Mouse (Mus musculus): ENCODE measurements around the gene Grm4. TPM values are rescaled to one million over a fixed set of nuclear protein-coding genes. Genes with fewer than 3 reads are reported as not detected.

Gene Grm4
- total RNA-seq (2021) = not detected
- long read RNA-seq, experiment 1 = 0 reads
- long read RNA-seq, experiment 2 = 0 reads

DNA sequence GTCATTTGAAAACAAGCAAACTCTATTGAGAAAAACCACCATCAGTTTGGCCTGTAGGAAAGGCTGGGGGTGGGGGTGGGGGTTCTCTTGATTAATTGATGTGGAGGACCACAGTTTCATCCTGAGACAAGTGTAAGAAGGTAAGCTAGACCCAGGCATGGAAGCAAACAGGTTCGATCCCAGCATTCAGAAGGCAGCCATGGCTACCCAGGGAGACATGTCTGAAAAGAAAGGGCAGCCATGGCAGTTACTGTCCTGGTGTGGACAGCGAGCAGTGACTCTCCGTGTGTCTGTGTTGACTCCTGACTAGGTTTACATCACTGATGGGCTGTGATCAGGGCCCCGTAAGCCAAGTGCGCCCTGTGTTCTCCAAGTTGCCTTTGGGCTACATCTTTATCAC is at the start of gene Grm4:
Grm4 (minus strand) TSS at position 101 of the 400 bp plus-strand sequence.
- intact Hi-C loops (cut with DNase I; ENCODE audit: low total_unique reads) = loop anchor here (5.0 kb wide), 2 partner anchors 264 to 309 kb away; no protein-coding TSS in a partner anchor
- DNase-seq = no peak

DNA sequence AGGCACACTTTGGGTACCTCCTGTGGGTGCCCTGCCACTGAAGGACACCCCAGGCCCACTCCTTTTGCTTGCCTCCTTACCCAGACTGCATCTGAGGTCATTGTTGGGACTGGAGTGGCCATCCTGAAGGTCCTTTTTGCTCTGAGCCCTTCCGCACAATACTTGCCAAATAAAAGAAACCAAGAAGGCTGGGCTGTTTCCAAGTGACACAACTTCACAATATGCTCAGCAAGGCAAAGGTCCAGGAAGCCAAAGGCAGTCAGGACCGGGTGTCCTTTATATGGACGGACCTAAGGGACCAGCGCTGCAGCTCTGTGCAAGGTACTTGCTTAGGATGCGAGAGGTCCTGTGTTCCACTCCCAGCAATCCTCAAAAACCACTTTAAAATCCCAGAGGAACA is 47.0 kb upstream of the Grm4 start:
- no peak for DNase-seq
- intact Hi-C loops (cut with DNase I; ENCODE audit: low total_unique reads) = loop anchor here (5.0 kb wide), 1 partner anchor 64 kb away; no protein-coding TSS in a partner anchor

DNA sequence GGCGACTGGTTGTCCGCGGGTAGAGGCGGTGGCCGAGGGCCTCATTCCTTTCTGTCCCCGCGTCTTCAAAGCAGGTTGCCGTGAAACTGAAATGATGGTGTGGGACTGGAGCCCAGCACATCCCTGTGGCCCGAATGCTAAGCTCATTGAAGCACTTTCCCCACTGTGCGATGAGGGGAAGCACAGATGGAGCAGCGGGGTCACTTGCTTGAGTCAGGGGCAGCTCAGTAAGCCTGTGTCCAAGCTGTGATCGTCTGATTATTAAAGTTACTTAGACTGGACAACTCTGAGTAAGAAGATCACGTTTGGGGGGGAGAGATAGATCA is 44.7 kb upstream of the Grm4 start:
- intact Hi-C loops (cut with DNase I; ENCODE audit: low total_unique reads) = loop anchor here (5.0 kb wide), 1 partner anchor 66 kb away; no protein-coding TSS in a partner anchor
- DNase-seq = no peak

DNA sequence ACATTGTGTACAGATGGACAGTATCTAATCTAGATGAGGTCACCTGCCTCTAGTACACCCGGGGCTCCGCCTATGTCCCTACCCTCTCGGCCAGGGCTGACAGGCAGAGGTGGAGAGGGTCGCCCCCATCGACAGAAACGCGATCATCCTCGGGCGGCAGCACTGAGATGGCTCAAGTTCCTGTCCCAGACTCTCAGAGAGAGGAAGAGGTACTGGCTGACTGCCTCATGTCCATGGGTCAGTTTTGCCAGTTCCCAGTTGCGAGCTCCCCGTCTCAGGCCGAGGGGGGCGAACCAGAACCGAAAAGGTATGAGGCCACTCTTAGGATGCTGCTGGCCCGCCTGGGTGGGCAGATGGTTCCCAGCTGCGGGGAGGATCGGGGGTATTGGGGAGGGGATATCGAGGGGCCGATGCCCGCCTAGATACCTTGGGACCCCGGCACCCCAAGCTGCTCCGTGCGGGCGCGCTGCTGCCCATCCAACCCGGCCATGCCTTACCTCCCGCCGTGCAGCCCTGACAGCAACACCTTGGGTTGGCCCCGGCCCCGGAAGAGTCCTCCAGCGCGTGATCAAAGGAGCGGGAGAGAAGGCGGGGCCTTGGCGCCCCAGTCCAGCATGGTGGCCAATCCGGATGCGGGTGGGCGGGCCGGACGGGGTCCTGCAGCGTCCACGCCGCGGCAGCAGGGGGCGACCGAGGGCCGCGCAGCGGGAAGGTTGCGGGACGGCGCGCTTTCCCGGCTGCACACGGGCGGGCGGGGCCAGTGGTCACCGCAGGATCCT is 44.1 kb upstream of the Grm4 start, which contains the start of gene AI413582:
AI413582 (minus strand) TSS at position 594 of the 779 bp plus-strand sequence.
- intact Hi-C loops (cut with DNase I; ENCODE audit: low total_unique reads) = loop anchor here (5.0 kb wide), 1 partner anchor 67 kb away; no protein-coding TSS in a partner anchor

DNA sequence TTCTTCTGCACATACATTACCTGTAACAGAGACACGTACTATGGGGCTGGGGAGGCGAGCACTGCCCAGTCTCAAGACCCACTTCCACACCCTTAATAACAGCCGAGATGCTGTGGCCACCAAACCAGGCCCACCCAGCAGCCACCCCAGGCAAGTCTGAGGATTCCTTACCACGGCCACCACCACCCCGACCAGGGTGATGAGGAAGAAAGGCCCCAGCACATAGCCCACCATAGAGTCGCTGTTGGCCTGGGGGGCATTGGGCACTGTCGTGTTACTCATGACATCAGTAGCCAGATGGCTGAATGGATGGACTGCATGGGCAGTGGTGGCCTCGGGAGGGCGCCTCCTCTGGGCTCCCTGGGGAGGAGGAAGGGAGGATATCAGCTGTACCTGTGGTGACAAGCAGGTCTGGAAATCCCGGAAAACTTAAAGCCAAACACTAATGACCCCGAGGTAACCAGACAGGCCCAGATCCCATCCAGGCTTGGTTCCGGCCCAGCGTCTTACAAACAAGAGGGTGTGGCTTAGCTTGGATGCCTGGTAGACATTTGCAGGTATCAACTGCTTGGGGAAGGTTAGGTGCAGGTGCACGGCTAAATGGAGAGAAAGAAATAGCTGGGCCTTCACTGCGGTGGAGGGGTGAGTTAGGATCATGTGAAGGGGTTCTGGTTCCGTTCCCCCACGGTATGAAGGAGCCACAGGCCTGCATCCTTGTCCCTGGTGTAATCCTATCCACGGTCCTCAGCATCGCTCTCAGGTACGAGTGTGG is 43.4 kb upstream of the Grm4 start:
- intact Hi-C loops (cut with DNase I; ENCODE audit: low total_unique reads) = loop anchor here (5.0 kb wide), 1 partner anchor 68 kb away; no protein-coding TSS in a partner anchor
- DNase-seq = no peak

More for the DNA sequence above, 44.1 kb upstream of the Grm4 start, which contains the start of gene AI413582:
- DNase-seq = peak; percentile 95

DNA sequence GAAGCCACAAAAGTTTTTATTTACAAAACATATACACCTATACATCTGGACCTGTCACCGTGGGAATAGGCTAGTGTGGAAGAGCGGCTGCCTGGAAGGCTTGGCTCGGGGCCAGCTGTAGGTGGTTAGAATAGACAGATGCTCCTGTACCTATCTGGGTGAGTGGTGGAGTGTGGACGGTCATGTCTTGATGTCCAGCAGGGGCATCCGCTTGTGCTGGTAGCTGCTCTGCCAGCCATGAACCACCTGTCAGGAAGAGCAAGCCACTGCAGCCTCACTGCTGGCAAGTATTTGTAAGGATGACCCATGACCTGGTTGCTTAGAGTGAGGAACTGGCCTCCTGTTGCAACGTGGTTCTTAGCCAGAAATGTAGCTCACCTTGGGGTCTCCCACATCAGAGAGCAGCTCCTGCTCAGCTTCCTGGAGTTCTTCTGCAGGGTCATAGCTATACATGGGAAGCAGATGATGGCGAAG is 42.6 kb upstream of the Grm4 start:
- intact Hi-C loops (cut with DNase I; ENCODE audit: low total_unique reads) = no loop called here
- no peak for DNase-seq

DNA sequence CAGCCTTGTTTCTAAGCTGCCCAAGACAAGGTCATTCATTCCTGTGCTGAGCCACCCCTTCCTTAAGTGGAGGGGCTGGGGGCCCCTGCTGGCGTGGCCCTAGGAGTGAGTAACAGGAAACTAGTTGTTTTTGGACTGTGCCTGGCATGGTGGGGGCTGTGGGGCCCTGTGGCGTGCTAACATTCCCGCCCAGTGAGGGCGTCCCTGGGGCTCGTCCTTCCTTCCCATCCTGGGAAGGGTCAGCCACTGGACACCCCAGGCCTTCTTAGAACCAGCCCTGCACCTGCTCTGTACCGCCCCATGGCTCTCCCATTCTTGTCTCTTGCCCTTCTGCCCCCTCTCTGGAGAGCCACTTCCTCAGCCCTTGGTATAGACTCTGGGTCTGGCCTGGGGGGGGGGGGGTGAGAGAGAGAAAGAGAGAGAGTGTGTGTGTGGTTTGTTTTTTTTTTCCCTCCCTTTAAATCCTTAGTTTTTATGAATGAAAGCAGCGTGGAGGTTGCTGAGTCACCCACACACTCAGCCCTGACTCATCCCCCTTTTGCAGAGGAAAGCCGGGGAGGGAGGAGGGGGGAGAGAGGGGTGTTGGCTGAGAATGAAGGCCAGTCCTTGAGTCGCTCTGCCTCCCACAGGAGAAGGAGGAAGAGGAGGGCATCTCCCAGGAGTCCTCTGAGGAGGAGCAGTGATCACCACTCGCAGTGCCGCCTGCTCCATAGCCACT is 40.8 kb upstream of the Grm4 start:
- intact Hi-C loops (cut with DNase I; ENCODE audit: low total_unique reads) = no loop called here
- no peak for DNase-seq

DNA sequence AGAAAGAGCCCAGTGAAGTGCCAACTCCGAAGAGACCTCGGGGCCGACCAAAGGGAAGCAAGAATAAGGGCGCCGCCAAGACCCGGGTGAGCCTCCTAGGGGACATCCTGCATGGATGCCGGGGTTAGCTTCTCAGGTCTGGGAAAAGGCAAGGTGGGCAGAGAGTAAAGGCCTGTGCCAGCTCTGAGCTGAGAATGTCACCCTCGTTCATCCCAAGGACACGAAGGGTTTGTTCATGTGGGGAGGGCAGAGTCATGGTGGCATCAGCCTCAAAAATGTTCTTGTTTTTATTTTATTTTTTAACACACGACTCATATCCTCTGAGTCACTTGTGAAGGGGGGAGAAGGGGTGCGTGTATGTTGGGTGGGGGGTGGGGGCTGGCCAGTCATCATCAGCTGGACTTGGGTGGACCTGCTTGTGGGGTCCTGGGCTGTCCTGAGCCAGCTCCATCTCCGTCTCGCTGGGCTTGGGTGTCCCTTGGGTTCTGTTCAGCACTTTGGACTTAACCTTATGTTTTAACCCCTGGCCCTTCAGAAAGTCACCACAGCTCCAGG is 39.8 kb upstream of the Grm4 start:
- intact Hi-C loops (cut with DNase I; ENCODE audit: low total_unique reads) = no loop called here
- DNase-seq = no peak

DNA sequence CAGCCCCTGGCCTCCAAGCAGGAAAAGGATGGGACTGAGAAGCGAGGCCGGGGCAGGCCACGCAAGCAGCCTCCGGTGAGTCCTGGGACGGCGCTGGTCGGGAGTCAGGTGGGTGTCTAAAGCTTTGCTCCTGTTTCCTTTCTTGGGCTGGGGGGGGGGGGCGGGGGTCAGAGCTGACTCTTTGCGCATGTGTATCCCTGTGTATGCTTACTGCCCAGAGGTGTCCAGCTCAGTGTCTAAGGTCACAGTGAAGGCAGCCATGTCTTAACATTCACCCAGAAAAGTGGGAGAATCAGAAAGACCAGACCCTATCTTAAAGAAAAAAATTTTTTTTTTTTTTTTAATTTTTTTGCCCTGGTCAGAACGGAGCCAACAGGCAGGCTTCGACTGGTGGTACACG is 38.4 kb upstream of the Grm4 start:
- intact Hi-C loops (cut with DNase I; ENCODE audit: low total_unique reads) = no loop called here
- DNase-seq = no peak

DNA sequence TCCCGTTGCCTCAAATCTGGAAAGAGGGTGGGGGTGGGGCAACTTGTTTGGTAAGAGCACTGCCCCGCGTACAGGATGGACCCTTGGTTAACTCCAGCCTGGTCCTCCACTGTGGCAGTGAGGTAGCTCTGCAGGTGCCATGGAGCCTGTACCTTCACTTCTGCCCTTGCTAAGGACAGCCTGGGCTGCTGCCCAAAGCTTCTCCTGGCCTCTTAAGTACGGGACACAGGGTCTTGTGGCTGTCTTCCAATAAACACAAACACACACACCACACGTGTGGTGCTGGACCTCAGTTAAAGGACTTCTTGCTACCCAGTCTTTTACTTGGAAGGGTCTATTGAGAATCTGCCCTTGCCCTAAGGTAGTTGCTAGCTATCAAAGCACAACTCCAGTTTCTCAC is 37.6 kb upstream of the Grm4 start:
- intact Hi-C loops (cut with DNase I; ENCODE audit: low total_unique reads) = no loop called here
- DNase-seq = no peak

DNA sequence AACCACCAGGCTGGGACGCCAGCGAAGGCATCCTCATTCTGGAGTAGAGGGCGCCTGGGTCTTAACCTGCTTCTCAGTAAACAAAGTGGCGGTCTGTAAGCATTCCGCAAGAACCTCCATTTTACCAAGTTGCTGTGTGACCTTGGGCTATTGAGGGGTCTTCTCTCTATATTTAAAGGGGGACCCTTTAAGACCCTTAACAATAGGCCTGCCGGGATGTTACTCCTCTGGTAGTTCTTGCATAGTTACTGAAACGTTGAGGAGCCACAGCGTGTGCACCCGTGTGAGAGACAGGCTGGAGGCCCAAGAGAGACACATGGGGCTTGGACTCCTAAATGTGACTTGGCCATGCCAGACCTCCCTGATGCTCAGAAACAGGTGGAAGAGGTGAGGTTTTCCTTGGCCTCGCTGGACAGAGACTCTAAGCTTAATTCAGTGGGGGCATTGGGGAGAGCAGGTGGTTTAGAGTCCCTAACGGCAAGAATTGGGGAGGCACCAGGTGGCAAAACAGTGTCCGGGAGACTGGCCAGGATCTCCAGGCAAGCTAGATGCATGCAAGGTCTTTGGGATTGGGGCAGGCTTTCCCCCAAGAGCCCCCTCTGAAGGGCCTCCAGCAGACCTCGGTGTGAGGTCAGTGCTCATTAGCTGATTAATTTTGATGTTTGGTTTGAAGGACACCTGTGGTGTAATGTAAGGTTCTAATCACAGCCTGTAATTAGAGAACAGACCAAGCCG is 36.9 kb upstream of the Grm4 start:
- intact Hi-C loops (cut with DNase I; ENCODE audit: low total_unique reads) = no loop called here
- no peak for DNase-seq

DNA sequence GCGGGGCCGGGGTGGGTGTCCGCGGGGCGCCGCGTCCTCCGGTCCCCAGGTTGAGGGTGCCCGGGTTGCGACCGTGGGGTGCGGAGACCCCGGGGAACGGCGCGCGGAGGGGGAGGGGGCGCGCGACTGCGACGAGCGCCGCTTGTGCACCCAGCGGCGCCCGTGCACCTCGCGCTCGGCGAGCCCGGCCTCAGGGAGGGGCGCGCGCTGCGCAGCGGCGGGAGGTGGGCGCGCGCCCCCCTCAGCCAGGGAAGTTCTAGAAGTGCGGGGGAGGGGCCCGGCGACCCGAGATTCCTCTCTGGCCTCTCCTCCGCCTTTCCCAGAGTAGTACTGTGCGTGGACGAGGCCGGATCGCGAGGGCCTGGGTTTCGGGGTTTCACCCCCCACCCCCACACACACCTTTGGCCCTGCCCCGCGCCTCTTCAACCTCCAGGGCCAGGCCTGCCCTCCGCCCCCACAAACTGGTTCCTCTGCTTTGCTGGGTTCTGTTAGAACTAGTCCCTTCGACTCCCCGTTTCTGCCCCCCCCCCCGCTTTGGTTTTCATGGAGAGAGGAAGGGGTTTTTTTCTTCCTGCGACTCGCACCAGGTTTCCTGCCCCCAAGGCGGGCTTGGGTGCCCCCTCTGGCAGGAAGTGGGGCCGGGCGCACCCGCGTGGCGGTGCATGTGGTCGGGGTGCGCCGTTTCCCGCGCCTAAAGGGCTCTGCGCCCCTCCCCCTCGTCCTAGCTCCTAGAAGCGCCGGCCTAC is 36.2 kb upstream of the Grm4 start:
- DNase-seq = no peak
- intact Hi-C loops (cut with DNase I; ENCODE audit: low total_unique reads) = no loop called here

DNA sequence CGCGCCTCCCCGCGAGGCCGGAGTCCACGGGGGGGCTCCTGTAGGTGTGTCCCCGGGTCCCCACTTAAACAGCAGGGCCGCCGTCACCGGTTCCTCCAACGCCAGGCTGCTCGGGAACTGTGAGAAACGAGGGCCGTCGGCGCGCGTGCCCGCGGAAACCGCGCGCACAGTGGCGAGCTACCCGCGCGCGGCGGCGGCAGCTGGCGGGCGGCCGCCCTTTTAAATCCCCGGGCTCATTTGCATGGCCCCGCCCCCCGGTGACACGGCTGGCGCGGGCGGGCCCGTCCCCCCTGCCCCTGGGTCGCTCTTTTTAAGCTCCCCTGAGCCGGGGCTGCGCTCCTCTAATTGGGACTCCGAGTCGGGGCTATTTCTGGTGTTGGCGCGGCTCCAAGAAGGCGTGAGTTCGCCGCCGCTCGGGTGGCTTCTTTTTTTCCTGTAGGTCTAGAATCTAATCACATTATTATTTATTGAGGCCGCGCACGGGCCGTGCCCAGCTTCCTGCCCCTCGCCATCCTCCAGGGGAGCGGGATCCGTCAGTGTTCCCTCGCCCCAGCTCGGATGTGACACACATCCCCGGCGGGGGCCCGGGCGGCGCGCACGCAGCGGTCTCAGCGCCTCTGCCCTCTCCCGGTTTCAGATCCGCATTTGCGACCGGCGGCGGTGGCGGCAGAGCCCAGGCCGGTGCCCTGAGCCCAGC is 35.3 kb upstream of the Grm4 start, which contains the start of gene Hmga1:
Hmga1 (plus strand) TSS at position 183 of the 697 bp plus-strand sequence.
- intact Hi-C loops (cut with DNase I; ENCODE audit: low total_unique reads) = no loop called here
- peak; percentile 80 for DNase-seq

DNA sequence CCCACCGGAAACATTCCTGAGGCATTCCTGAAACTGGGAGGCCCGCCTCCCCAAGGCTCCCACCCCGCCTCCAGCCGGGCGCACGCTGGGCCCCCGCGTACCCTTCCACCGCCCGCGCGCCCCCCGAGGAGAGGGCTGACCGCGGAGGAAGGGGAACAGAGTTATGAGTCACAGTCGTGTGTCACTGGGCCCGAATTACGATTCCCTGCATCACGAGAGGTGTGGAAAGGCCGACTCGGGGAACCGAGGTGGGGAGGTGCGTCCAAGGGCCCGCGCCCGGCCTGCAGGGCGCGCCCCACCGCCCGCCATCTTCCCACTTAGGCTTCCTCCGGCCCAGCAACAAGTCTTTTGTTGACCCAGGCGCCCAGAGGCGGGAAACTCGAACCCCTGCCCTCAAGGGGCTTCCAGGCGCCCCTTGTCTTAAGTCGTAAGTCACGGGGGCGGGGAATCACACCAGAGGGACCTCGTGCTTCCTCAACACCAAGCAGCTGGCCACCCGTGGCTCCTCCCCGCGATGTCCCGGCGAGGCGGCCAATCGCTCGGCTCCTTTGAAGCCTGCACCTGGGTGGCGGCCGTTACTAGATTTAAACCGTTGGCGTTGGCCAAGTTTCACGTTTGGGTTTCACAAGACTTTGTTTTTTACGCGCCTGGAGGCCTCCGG is 34.4 kb upstream of the Grm4 start:
- intact Hi-C loops (cut with DNase I; ENCODE audit: low total_unique reads) = no loop called here
- peak; percentile 55 for DNase-seq

DNA sequence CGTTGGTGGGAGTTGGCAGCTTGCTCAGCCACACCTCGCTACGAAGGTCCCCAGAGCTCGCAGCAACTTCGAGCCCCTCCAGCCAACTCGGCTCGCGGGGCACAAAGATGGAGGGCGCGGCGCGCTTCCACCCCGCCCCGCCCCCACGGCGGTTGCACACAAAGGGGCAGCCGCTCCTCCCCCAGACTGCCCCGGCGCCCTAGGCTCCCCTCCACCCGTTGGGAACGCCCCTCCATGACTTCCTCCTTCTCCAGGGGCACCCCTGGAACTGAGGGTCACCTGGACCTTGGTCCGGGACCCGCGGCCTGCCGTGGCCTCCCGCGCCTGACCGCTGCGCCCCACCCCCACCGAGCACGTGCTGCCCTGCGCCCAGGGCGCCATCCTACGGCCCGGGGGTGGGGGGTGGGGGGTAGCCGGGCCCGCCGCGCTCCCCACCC is 33.9 kb upstream of the Grm4 start:
- no peak for DNase-seq
- intact Hi-C loops (cut with DNase I; ENCODE audit: low total_unique reads) = no loop called here

DNA sequence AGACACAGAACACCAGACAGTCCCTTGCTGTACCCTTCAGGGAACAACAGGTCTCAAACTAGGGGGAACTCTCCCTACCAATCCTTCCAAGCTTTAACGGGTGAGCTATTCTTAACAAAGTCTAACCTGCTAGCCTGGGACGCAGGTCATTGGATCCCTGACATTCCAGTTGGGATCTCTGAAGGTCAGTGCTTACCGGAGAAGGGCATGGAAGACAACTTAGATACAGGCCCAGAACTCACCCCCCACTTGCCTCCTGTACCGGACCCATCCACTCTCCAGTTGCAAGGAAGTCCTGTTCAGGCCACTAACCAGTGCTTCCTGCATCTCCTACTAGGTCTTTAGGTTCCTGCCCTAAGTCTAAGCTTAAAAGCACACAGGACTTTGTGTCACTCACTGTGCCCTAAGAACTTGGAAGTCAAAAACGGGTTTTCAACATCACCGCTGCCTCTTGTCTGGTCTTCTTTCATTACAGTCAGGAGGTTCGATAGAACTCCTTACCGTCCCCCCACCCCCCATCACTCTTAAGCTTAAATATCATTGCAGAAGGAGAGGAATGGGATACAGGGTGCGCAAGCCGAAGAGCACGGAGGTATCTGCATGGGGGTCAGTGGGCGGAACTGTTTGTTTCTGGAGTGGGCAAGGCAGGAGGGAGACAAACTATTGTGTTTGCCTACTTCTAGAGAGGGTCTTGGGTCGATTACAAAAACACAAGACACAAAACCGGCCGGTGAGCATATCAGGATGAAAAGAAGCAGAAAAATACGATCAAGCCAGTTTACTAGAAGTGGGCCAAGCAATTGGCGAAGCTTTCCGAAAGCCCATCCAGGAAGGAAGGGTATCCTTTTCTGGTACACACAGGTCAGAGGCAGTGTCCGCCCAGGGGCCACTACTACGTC is 33.1 kb upstream of the Grm4 start:
- intact Hi-C loops (cut with DNase I; ENCODE audit: low total_unique reads) = no loop called here
- no peak for DNase-seq

Data from gastrocnemius, postnatal 14 days (tissue).